Mouse (Mus musculus): Measurements from ENCODE around the gene Wdr86.

GRCm38 (mm10) chr5:24756931-24757330, 26.4 kb upstream of the Wdr86 start:
- TF ChIP-seq TAL1 (conservative IDR thresholded peaks at IDR 0.05; ENCODE audit: low read depth, low read length) (no peak), CTCF (IDR thresholded peaks at IDR 0.05; ENCODE audit: low read depth, low read length) (no peak)
